Mouse (Mus musculus) heart, adult 2 months (tissue): ENCODE results near the gene Gm10487.
"Not testable (repeated sequence)": the region's sequence is repeated elsewhere in the genome, so short reads cannot be mapped to it uniquely, and the experiment has no call there.

ENCODE experiments used
- CTCF ChIP-seq: fragments of 200-600 bp; IDR thresholded peaks from 2 replicates; pipeline ENCODE4 v1.8.1; 2022; ENCODE audit warnings: antibody characterized with exemption, mild to moderate bottlenecking, moderate library complexity
- POLR2A ChIP-seq: fragments of 200-500 bp; IDR thresholded peaks from 2 replicates; pipeline ENCODE4 v1.6.1; 2011; ENCODE audit warnings: mild to moderate bottlenecking, low read depth, low read length, control low read depth; ENCODE audit not compliant: insufficient read depth

DNA sequence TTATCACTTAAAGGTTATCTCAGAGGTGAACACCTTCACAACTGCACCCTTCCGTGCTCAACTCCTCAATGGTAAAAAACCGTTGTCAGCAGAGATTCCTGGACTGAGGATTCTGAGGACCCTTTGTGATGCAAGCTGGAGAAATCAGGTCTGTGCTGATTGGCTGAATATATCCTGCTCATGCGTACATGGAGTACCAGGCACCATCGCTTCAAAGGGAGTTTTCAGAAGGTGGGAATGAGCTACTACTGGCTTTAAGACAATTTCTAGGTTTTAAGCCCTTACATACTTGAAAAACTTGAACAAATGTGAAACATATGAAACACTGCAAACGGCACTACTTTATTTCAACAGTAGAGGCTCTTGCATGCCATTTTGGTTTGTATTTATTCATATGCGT, at the start of gene Gm10487:
- TF ChIP-seq POLR2A, CTCF: not testable (repeated sequence)
